Mouse (Mus musculus) neural tube, embryonic 15.5 days (tissue): Measurements from ENCODE around the gene Gm20869. TPM values are rescaled to one million over a fixed set of nuclear protein-coding genes. Genes with fewer than 3 reads are reported as not detected.
"Not testable (repeated sequence)": the region's sequence is repeated elsewhere in the genome, so short reads cannot be mapped to it uniquely, and the experiment has no call there.

ENCODE experiments used
- ATAC-seq: fragments of 200-750 bp; cut with Nextera tagmentation; 2 replicates; pipeline ENCODE4 v1.8.0; 2017; ENCODE audit warnings: mild to moderate bottlenecking, moderate TSS enrichment, moderate library complexity; ENCODE audit not compliant: low FRiP score
- H3K27ac ChIP-seq: fragments of 300-500 bp; sonication (generic); replicated peaks from 2 replicates; pipeline ENCODE4 v1.5.1; 2015; ENCODE audit warnings: mild to moderate bottlenecking, inconsistent platforms
- H3K27me3 ChIP-seq: fragments of 300-500 bp; sonication (generic); replicated peaks from 2 replicates; pipeline ENCODE4 v1.6.1; 2015; ENCODE audit warnings: inconsistent platforms
- H3K36me3 ChIP-seq: fragments of 300-500 bp; sonication (generic); 2 replicates; pipeline ENCODE4 v1.6.1; 2015; ENCODE audit warnings: inconsistent platforms
- H3K4me1 ChIP-seq: fragments of 300-500 bp; sonication (generic); 2 replicates; pipeline ENCODE4 v1.6.1; 2015; ENCODE audit warnings: inconsistent platforms
- H3K4me2 ChIP-seq: fragments of 300-500 bp; sonication (generic); 2 replicates; pipeline ENCODE4 v1.6.1; 2015; ENCODE audit warnings: inconsistent platforms, mild to moderate bottlenecking, moderate library complexity
- H3K4me3 ChIP-seq: fragments of 300-500 bp; sonication (generic); replicated peaks from 2 replicates; pipeline ENCODE4 v1.5.1; 2015; ENCODE audit warnings: mild to moderate bottlenecking, inconsistent platforms
- H3K9ac ChIP-seq: fragments of 300-500 bp; sonication (generic); replicated peaks from 2 replicates; pipeline ENCODE4 v1.6.1; 2015; ENCODE audit warnings: mild to moderate bottlenecking, inconsistent platforms
- H3K9me3 ChIP-seq: fragments of 300-500 bp; sonication (generic); replicated peaks from 2 replicates; pipeline ENCODE4 v1.6.1; 2016; ENCODE audit warnings: inconsistent platforms
- WGBS: fragments of 180-500 bp; shearing (Covaris S2); methylation state at CpG from one replicate; pipeline ENCODE4 v1.1.7; 2015; ENCODE audit warnings: mixed read lengths; 5-methylcytosine and 5-hydroxymethylcytosine counted together
- polyA plus RNA-seq: library from polyadenylated mRNA; unstranded; fragments of >200 nt; fragmentation: Nextera tagmentation; extraction: Ambion mirVana; gene quantifications from 2 replicates; pipeline ENCODE4 v1.2.1, GENCODE M21; 2015

Gene Gm20869
- not detected in 2 replicates for polyA plus RNA-seq

GRCm38 (mm10) chrY:71469149-71469548 lies at the start of gene Gm20869:
TSS of gene Gm20869 (plus strand) at chrY:71469449.
- not testable (repeated sequence) for H3K4me2 ChIP-seq, H3K9ac ChIP-seq, H3K9me3 ChIP-seq, H3K4me1 ChIP-seq, H3K36me3 ChIP-seq, H3K27ac ChIP-seq, ATAC-seq, H3K4me3 ChIP-seq, H3K27me3 ChIP-seq
- WGBS: no CpG with 5 or more reads among the region's 6 CpGs

Other genes starting within 250 kb of the Gm20869 start
- gene Gm20870, start 222.6 kb downstream of the Gm20869 start, polyA plus RNA-seq: not detected in 2 replicates